Mouse (Mus musculus): ENCODE measurements around the gene Abcb1a.

DNA sequence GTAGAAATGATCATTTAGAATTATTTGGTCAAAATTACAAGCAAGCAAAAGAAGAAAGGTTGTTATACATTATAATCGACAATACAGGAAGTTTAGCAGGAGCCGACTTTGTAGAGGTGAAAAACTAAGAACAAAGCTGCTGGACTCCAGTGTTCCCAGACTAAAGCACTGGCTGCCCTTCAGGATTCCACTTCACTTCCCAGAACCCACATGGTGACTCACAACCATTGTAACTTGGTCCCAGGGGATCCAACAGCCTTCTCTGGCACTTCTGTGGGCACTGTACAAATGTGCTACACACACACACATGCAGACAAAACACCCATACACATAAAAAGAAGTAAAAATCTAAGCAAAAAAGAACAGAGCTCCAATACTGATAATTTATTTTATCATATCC is 118.9 kb downstream of the Abcb1a start:
- TF ChIP-seq ZC3H11A (IDR thresholded peaks at IDR 0.05; ENCODE audit: borderline replicate concordance, low read depth, low read length): no peak
- TF ChIP-seq HCFC1 (IDR thresholded peaks at IDR 0.05; ENCODE audit: borderline replicate concordance, insufficient read depth, low read length): no peak
- TF ChIP-seq MAFK (IDR thresholded peaks at IDR 0.05; ENCODE audit: insufficient read depth, low read depth, low read length): no peak
- TF ChIP-seq ZNF384 (IDR thresholded peaks at IDR 0.05; ENCODE audit: low read depth, low read length): no peak
- TF ChIP-seq CHD2 (IDR thresholded peaks at IDR 0.05; ENCODE audit: low read depth, low read length): no peak

Data from ES-E14 (cell line).